Mouse (Mus musculus) MEL-GATA-1-ER (cell line): ENCODE results near the gene Nudt10.
"Not testable (repeated sequence)": the region's sequence is repeated elsewhere in the genome, so short reads cannot be mapped to it uniquely, and the experiment has no call there.

Experiments used
- DNase-seq: peaks from one replicate; pipeline ENCODE4 v3.0.0-alpha.2; 2012; ENCODE audit warnings: low read depth; ENCODE audit errors: extremely low read depth

The Nudt10 gene

DNA sequence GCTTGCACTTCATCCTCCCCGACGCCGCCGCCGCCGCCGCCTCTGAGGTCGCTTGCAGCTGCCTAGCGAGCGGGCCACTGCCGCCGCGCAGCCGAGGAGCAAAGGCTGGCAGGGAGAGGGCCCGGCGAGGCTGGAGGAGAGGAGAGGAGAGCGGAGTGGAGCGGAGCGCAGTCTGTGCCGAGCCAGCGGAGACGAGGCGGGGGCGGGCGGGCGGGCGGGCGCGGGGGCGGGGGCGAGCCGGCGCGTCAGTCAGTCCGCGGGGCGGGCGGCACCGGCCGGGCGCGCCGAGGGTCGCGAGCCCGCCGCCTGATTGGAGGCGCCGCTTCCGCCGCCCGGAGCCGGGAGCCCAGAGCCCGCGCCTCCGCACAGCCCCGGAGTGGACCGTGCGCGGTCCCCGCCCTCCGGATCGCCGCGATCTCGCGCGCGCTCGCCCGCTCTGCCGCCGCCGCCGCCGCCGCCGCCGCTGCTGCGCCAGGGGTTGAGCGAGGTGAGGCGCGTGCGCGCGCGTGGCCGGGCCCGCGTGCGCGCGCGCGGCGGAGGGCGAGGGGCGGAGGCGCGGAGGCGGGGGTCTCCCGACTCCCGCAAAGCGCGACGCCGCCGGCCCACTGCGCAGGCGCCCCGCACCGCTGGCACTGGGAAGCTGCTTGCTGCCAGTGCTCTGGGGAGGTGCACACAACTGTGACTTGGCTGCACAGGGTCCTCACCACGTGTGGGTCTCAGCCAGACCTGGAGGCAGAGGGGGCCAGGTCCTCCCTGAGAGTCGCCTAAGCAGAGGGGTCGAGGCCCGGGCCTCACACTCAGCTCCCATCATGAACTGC is at the start of gene Nudt10:
TSS of gene Nudt10 (minus strand) at position 193 of the 818 bp plus-strand sequence.
- not testable (repeated sequence) for DNase-seq

DNA sequence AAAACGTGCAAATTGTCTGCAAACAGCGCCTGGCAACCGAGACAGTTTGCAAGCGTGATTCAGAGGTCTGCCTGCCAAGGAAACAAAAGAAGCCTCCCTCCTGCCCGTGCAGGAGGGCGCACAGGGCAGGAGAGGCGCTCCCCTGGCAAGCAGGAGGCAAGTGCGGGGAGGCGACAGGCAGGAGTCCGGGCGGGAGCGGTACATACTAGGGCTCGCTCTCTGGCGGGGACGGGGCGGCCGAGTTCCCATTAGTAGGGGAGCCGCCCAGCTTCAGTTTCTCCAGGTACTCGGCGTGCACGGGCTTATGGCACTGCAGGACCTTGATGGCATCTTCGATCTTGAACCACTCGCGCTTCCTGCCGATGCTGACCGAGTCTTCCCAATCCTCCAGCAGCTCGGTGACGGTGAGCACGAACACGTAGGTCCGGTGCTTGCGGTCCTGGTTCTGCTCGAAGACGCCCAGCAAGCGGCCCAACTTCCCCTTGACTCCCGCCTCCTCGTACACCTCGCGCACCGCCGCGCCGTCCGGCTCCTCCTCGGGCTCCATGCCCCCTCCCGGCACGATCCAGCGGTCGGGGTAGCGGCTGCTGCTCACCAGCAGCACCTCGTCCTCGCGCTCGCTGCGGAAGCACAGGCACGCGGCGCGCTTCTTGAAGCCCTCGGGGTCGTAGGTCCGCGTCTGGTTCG is 536 bp downstream of the Nudt10 start:
- not testable (repeated sequence) for DNase-seq

DNA sequence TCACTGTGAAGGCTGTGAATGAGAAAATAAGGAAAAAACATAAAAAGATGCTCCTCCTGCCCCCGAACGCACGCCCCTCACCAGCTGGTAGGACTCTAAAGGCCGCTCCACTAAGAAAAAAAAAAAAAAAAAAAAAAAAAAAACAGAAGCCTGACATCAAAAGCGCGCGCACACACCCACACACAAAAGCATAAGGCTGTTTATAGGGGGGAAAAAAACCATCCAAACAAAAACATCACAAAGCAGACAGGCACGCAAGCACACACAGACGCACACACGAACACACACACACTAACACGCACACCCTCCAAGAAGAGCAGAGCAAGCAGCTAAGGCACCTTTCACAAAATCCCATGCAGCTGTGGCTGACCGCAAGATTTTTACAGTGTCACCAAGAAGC is 1.1 kb downstream of the Nudt10 start:
- DNase-seq, result no peak
